Mouse (Mus musculus) forebrain, embryonic 14.5 days (tissue): Measurements from ENCODE around the gene Gale. TPM values are rescaled to one million over a fixed set of nuclear protein-coding genes. Genes with fewer than 3 reads are reported as not detected.

Experiments
- ATAC-seq: fragments of 200-750 bp; cut with Nextera tagmentation; 2 replicates; pipeline ENCODE4 v1.8.0; 2017; ENCODE audit warnings: mild to moderate bottlenecking, moderate library complexity
- DNase-seq: peaks from one replicate; pipeline ENCODE4 v3.0.0-alpha.2; 2015; ENCODE audit warnings: low spot score
- H3K27ac ChIP-seq: fragments of 300-500 bp; sonication (generic); 2 replicates; pipeline ENCODE4 v1.5.1; 2014; ENCODE audit warnings: low read depth, mild to moderate bottlenecking, control low read depth, low read length, moderate library complexity
- H3K27me3 ChIP-seq: fragments of 300-500 bp; sonication (generic); replicated peaks from 2 replicates; pipeline ENCODE4 v1.6.1; 2014; ENCODE audit warnings: low read length, control low read depth, mixed read lengths; ENCODE audit not compliant: control insufficient read depth, insufficient read depth
- H3K36me3 ChIP-seq: fragments of 300-500 bp; sonication (generic); 2 replicates; pipeline ENCODE4 v1.6.1; 2014; ENCODE audit warnings: low read length, control low read depth; ENCODE audit not compliant: control insufficient read depth, insufficient read depth
- H3K4me1 ChIP-seq: fragments of 300-500 bp; sonication (generic); 2 replicates; pipeline ENCODE4 v1.6.1; 2014; ENCODE audit warnings: antibody characterized with exemption, low read length, control low read depth; ENCODE audit not compliant: control insufficient read depth, insufficient read depth
- H3K4me2 ChIP-seq: fragments of 300-500 bp; sonication (generic); 2 replicates; pipeline ENCODE4 v1.6.1; 2014; ENCODE audit warnings: mild to moderate bottlenecking, control low read depth, low read length
- H3K4me3 ChIP-seq: fragments of 300-500 bp; sonication (generic); 2 replicates; pipeline ENCODE4 v1.5.1; 2014; ENCODE audit warnings: low read depth, low read length, control low read depth
- H3K9ac ChIP-seq: fragments of 300-500 bp; sonication (generic); 2 replicates; pipeline ENCODE4 v1.6.1; 2014; ENCODE audit warnings: mild to moderate bottlenecking, low read length, control low read depth, moderate library complexity
- H3K9me3 ChIP-seq: fragments of 300-500 bp; sonication (generic); replicated peaks from 2 replicates; pipeline ENCODE4 v1.6.1; 2016; ENCODE audit warnings: low read length, control low read depth, mixed read lengths; ENCODE audit not compliant: control insufficient read depth
- WGBS: fragments of 180-500 bp; shearing (Covaris S2); extraction: QIAGEN DNeasy Blood & Tissue Kit; methylation state at CpG from one replicate; pipeline ENCODE4 v1.1.7; 2014; 5-methylcytosine and 5-hydroxymethylcytosine counted together
- polyA plus RNA-seq: library from polyadenylated mRNA; unstranded; fragments of >200 nt; fragmentation: Nextera tagmentation; extraction: Ambion mirVana; gene quantifications from 2 replicates; pipeline ENCODE4 v1.2.1, GENCODE M21; 2014

Gene Gale
- 32.9 and 35.7 TPM in 2 replicates for polyA plus RNA-seq

GRCm38 (mm10) chr4:135963457-135964193, at the start of gene Gale:
Gene Gale, plus strand, starts transcription at chr4:135963727.
- H3K9ac ChIP-seq = peak within 1 kb of the TSS; percentile 84
- H3K9me3 ChIP-seq = no peaks in the 10 kb centered on the region
- H3K27ac ChIP-seq = peak within 1 kb of the TSS; percentile 77
- peaks cover 10% of the 10 kb centered on the region for H3K4me1 ChIP-seq
- peaks cover 51% of the 10 kb centered on the region for H3K36me3 ChIP-seq
- H3K4me3 ChIP-seq = peak within 1 kb of the TSS; percentile 54
- ATAC-seq = peak; percentile 93
- peak within 1 kb of the TSS; percentile 96 for H3K4me2 ChIP-seq
- WGBS = under 1% methylated on average over 51 of the region's 56 CpGs
- H3K27me3 ChIP-seq = no peaks in the 10 kb centered on the region
- peak; percentile 99 for DNase-seq

GRCm38 (mm10) chr4:135918635-135919279, 44.8 kb upstream of the Gale start:
- no peak for DNase-seq
- ATAC-seq = no peak
- Histone ChIP-seq H3K9me3 (no peaks in the 10 kb centered on the region), H3K27me3 (no peaks in the 10 kb centered on the region), H3K4me1 (peaks cover 6% of the 10 kb centered on the region), H3K4me3 (no peak overlapping the region), H3K27ac (no peak overlapping the region), H3K36me3 (peaks cover 8% of the 10 kb centered on the region; the same call in 1 of the 2 replicates), H3K4me2 (no peak overlapping the region), H3K9ac (no peak overlapping the region)
- 93% methylated on average over 13 of the region's 13 CpGs for WGBS

GRCm38 (mm10) chr4:135919280-135919639, 44.3 kb upstream of the Gale start:
- H3K9me3 ChIP-seq = no peaks in the 10 kb centered on the region
- H3K27me3 ChIP-seq = no peaks in the 10 kb centered on the region
- 97% methylated on average over 3 of the region's 3 CpGs for WGBS
- no peak overlapping the region for H3K9ac ChIP-seq
- H3K4me3 ChIP-seq = no peak overlapping the region
- ATAC-seq (no peak), DNase-seq (no peak)
- H3K4me2 ChIP-seq = no peak overlapping the region
- H3K4me1 ChIP-seq = peaks cover 6% of the 10 kb centered on the region
- H3K27ac ChIP-seq = no peak overlapping the region
- peaks cover 8% of the 10 kb centered on the region; the same call in 1 of the 2 replicates for H3K36me3 ChIP-seq

GRCm38 (mm10) chr4:135920304-135921241, 43.0 kb upstream of the Gale start, which contains the start of gene Fuca1:
Gene Fuca1, plus strand, starts transcription at chr4:135920735.
- Histone ChIP-seq H3K27ac (peak within 1 kb of the TSS; percentile 80), H3K4me1 (peaks cover 6% of the 10 kb centered on the region), H3K4me3 (peak within 1 kb of the TSS; percentile 73), H3K27me3 (no peaks in the 10 kb centered on the region), H3K4me2 (peak within 1 kb of the TSS; percentile 92), H3K9me3 (no peaks in the 10 kb centered on the region), H3K9ac (peak within 1 kb of the TSS; percentile 79), H3K36me3 (peaks cover 8% of the 10 kb centered on the region; the same call in 1 of the 2 replicates)
- DNase-seq (peak; percentile 99), ATAC-seq (peak; percentile 99)
- 2% methylated on average over 60 of the region's 60 CpGs for WGBS

GRCm38 (mm10) chr4:135921257-135922120, 42.0 kb upstream of the Gale start:
- ATAC-seq (no peak), DNase-seq (peak; percentile 24)
- Histone ChIP-seq H3K36me3 (peaks cover 9% of the 10 kb centered on the region; the same call in 1 of the 2 replicates), H3K4me3 (peak overlapping the region; percentile 73), H3K9me3 (no peaks in the 10 kb centered on the region), H3K27ac (peak overlapping the region; percentile 80; the same call in 1 of the 2 replicates), H3K27me3 (no peaks in the 10 kb centered on the region), H3K4me2 (peak overlapping the region; percentile 92), H3K9ac (peak overlapping the region; percentile 79), H3K4me1 (peaks cover 6% of the 10 kb centered on the region)
- WGBS = 6% methylated on average over 26 of the region's 26 CpGs

- WGBS = 81% methylated on average over 1 of the region's 1 CpGs
- H3K9ac ChIP-seq = peak overlapping the region; percentile 79; the same call in 1 of the 2 replicates
Measured at GRCm38 (mm10) chr4:135922190-135922589, 41.3 kb upstream of the Gale start.

GRCm38 (mm10) chr4:135924418-135924817, 39.1 kb upstream of the Gale start:
- ATAC-seq = no peak

More at GRCm38 (mm10) chr4:135922190-135922589, 41.3 kb upstream of the Gale start:
- Histone ChIP-seq H3K27me3 (no peaks in the 10 kb centered on the region), H3K4me2 (peak overlapping the region; percentile 92), H3K36me3 (peaks cover 11% of the 10 kb centered on the region; the same call in 1 of the 2 replicates), H3K4me1 (peaks cover 6% of the 10 kb centered on the region), H3K9me3 (no peaks in the 10 kb centered on the region), H3K4me3 (no peak overlapping the region), H3K27ac (no peak overlapping the region)
- DNase-seq = no peak
- ATAC-seq = no peak

More at GRCm38 (mm10) chr4:135924418-135924817, 39.1 kb upstream of the Gale start:
- WGBS = 94% methylated on average over 2 of the region's 2 CpGs
- no peaks in the 10 kb centered on the region for H3K27me3 ChIP-seq
- no peak overlapping the region for H3K9ac ChIP-seq
- H3K4me3 ChIP-seq = no peak overlapping the region
- H3K9me3 ChIP-seq = no peaks in the 10 kb centered on the region
- H3K4me1 ChIP-seq = peaks cover 6% of the 10 kb centered on the region
- H3K36me3 ChIP-seq = peaks cover 11% of the 10 kb centered on the region; the same call in 1 of the 2 replicates
- no peak overlapping the region for H3K27ac ChIP-seq
- DNase-seq = no peak
- H3K4me2 ChIP-seq = no peak overlapping the region
